Mouse (Mus musculus) E14TG2a.4 (cell line): ENCODE results near the gene Slc25a5.
A peak's percentile ranks its signal among the peaks of the same experiment; 100 is the strongest.
"Not testable (repeated sequence)": the region's sequence is repeated elsewhere in the genome, so short reads cannot be mapped to it uniquely, and the experiment has no call there.

ENCODE experiments used
- H3K27me3 ChIP-seq: 2 replicates; pipeline ENCODE4 v1.6.1; 2014; ENCODE audit warnings: low read length, control low read depth; ENCODE audit not compliant: insufficient read depth
- H3K36me3 ChIP-seq: 2 replicates; pipeline ENCODE4 v1.6.1; 2014; ENCODE audit warnings: low read length, control low read depth; ENCODE audit not compliant: insufficient read depth
- H3K4me1 ChIP-seq: replicated peaks from 2 replicates; pipeline ENCODE4 v1.6.1; 2014; ENCODE audit warnings: low read depth, low read length, control low read depth
- H3K4me3 ChIP-seq: replicated peaks from 2 replicates; pipeline ENCODE4 v1.5.1; 2014; ENCODE audit warnings: mild to moderate bottlenecking, low read length
- H3K9me3 ChIP-seq: 2 replicates; pipeline ENCODE4 v1.6.1; 2014; ENCODE audit warnings: low read length, control low read depth
- CTCF ChIP-seq: conservative IDR thresholded peaks from 2 replicates; pipeline ENCODE4 v1.5.1; 2014; ENCODE audit warnings: low read length
- NANOG ChIP-seq: IDR thresholded peaks from 2 replicates; pipeline ENCODE4 v1.6.1; 2014; ENCODE audit warnings: borderline replicate concordance, low read length, mixed read lengths
- POU5F1 ChIP-seq: IDR thresholded peaks from 2 replicates; pipeline ENCODE4 v1.6.1; 2014; ENCODE audit warnings: low read length, borderline replicate concordance

Gene Slc25a5

GRCm38 (mm10) chrX:36794571-36794970, 880 bp upstream of the Slc25a5 start:
- TF ChIP-seq NANOG (no peak), POU5F1 (no peak), CTCF (no peak)
- Histone ChIP-seq H3K9me3 (no peaks in the 10 kb centered on the region), H3K27me3 (no peaks in the 10 kb centered on the region), H3K36me3 (peaks cover 27% of the 10 kb centered on the region), H3K4me3 (peak overlapping the region; percentile 92; the same call in 1 of the 2 replicates), H3K4me1 (peaks cover 32% of the 10 kb centered on the region)

DNA sequence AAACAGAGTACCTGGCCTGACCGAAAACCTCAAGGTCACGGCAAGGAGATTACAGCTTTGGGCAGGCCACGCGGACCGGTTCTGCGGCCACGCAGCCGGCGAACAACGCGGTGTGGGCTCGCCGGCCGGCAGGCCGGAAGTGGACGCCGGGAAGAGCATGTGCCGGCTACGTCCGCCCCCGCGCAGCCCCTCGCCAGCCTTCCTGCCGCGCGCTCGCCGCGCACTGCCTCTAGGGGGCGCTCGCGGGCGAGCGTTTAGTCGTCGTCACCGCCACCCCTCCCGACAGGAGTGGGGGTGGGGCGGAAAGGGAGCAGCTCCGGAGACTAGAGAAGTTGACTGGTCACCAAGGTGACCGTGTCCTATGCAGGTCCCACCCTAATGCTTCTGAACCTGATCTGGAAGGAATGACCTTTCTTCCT, 721 bp downstream of the Slc25a5 start:
- H3K9me3 ChIP-seq: no peaks in the 10 kb centered on the region
- H3K27me3 ChIP-seq: no peaks in the 10 kb centered on the region
- TF ChIP-seq POU5F1: no peak
- no peak for TF ChIP-seq NANOG
- no peak for TF ChIP-seq CTCF
- H3K4me1 ChIP-seq: peaks cover 33% of the 10 kb centered on the region
- peaks cover 27% of the 10 kb centered on the region for H3K36me3 ChIP-seq
- H3K4me3 ChIP-seq: peak overlapping the region; percentile 92

DNA sequence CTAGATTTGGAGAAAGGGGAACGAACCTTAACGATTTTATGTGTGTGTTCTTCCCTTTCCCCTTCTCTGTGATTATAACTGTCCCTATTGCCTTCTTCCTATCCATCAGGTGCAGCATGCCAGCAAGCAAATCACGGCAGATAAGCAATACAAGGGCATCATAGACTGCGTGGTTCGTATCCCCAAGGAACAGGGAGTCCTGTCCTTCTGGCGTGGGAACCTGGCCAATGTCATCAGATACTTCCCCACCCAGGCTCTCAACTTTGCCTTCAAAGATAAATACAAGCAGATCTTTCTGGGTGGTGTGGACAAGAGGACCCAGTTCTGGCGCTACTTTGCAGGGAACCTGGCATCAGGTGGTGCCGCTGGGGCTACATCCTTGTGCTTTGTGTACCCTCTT, 1.3 kb downstream of the Slc25a5 start:
- Histone ChIP-seq H3K36me3 (peaks cover 27% of the 10 kb centered on the region), H3K4me1 (peaks cover 35% of the 10 kb centered on the region), H3K4me3 (peak overlapping the region; percentile 92)
- not testable (repeated sequence) for H3K9me3 ChIP-seq, H3K27me3 ChIP-seq

DNA sequence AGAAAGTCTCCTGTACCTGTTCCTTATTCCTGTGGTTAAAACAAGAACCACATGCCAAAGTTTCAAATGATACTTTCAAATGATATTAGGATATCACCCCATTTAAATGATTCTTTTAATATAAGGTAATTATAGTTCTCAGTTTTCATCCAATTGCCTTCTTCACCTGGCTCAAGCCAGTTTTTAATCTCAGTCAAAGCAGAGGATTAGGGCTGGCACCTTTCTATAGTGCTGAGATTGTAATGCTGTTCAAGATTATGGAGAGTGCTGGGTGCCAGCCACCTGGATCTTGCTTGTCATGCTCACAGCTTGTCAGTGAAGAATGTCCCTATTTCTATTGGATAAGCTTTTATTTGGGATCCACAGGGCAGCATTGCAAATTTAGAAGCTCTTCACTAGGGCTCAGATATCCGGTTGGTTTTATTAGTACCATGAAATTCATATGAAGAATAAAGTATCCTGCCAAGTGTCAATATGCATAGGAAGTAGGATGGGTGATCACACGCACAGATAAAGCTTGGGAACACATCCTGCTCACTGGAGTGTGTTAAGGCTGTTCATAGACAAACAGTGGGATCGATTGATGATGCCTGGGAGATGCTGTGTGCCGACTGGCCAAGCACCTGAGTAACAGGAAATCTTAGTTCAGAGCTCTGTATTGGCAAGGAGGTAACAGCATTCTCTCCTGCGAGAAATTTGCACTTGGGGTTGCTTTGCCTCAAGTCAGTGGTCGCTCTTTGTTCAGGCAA, 3.9 kb downstream of the Slc25a5 start:
- no peak overlapping the region for H3K4me3 ChIP-seq
- no peaks in the 10 kb centered on the region for H3K9me3 ChIP-seq
- peaks cover 27% of the 10 kb centered on the region for H3K36me3 ChIP-seq
- peaks cover 50% of the 10 kb centered on the region for H3K4me1 ChIP-seq
- H3K27me3 ChIP-seq: no peaks in the 10 kb centered on the region
- TF ChIP-seq CTCF: no peak
- TF ChIP-seq NANOG: no peak
- no peak for TF ChIP-seq POU5F1

- Histone ChIP-seq H3K36me3 (peaks cover 9% of the 10 kb centered on the region), H3K4me1 (peaks cover 60% of the 10 kb centered on the region), H3K9me3 (no peaks in the 10 kb centered on the region), H3K27me3 (no peaks in the 10 kb centered on the region), H3K4me3 (no peak overlapping the region)
- no peak for TF ChIP-seq POU5F1
- TF ChIP-seq CTCF: no peak
- TF ChIP-seq NANOG: no peak
Measured at GRCm38 (mm10) chrX:36803189-36803588, 7.7 kb downstream of the Slc25a5 start.

DNA sequence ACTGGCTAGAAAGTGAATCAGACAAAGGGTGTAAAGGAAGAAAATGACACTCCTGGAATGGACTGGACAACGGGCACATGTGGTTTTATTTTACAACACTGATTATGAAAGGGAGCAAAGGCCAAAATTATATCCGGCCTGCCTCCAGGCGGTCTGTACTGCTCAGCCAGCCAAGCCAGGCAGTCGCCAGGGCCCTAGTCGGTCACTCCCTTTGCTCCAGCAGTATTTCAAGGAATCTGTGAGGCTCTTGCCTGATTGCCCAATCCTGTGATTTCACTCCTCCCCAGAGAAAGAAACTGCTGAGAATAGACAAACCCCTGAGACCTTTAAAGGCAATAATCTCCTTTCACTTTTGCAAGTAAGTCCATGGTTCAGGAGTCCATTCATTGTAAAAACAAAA, 8.7 kb downstream of the Slc25a5 start:
- H3K9me3 ChIP-seq: no peaks in the 10 kb centered on the region
- H3K4me3 ChIP-seq: no peak overlapping the region
- peaks cover under 1% of the 10 kb centered on the region; the same call in 1 of the 2 replicates for H3K36me3 ChIP-seq
- H3K4me1 ChIP-seq: peaks cover 63% of the 10 kb centered on the region
- no peaks in the 10 kb centered on the region for H3K27me3 ChIP-seq
- TF ChIP-seq POU5F1 (no peak), CTCF (no peak), NANOG (no peak)

GRCm38 (mm10) chrX:36805466-36806235, 10.2 kb downstream of the Slc25a5 start:
- no peaks in the 10 kb centered on the region for H3K9me3 ChIP-seq
- peaks cover 64% of the 10 kb centered on the region for H3K4me1 ChIP-seq
- no peaks in the 10 kb centered on the region for H3K36me3 ChIP-seq
- H3K4me3 ChIP-seq: 0 out of 2 replicates have a peak overlapping the region, but pooled peaks have one; percentile 17
- H3K27me3 ChIP-seq: no peaks in the 10 kb centered on the region
- TF ChIP-seq CTCF (no peak), NANOG (peak; percentile 51; the same call in 1 of the 2 replicates), POU5F1 (peak; percentile 33; the same call in 1 of the 2 replicates)

GRCm38 (mm10) chrX:36807360-36808317, 12.2 kb downstream of the Slc25a5 start:
- peaks cover 72% of the 10 kb centered on the region for H3K4me1 ChIP-seq
- peak; percentile 50 for TF ChIP-seq CTCF
- TF ChIP-seq POU5F1: no peak
- no peaks in the 10 kb centered on the region for H3K27me3 ChIP-seq
- no peaks in the 10 kb centered on the region for H3K36me3 ChIP-seq
- peak overlapping the region; percentile 62 for H3K4me3 ChIP-seq
- H3K9me3 ChIP-seq: no peaks in the 10 kb centered on the region
